Mouse (Mus musculus) lung, postnatal 14 days (tissue): Measurements from ENCODE around the gene Gm11733.

Experiments used
- DNase-seq: peaks from one replicate; pipeline ENCODE4 v3.0.0; 2021

The Gm11733 gene

GRCm38 (mm10) chr11:117478271-117479006, 5.7 kb upstream of the Gm11733 start:
- DNase-seq, result no peak

GRCm38 (mm10) chr11:117479007-117479719, 5.0 kb upstream of the Gm11733 start:
- no peak for DNase-seq

GRCm38 (mm10) chr11:117479746-117480145, 4.4 kb upstream of the Gm11733 start:
- DNase-seq, result no peak

- DNase-seq, result no peak
These were observed 1.9 kb upstream of the Gm11733 start for GRCm38 (mm10) chr11:117482300-117482676.

- DNase-seq, result peak; percentile 79
These were observed 1.3 kb upstream of the Gm11733 start for GRCm38 (mm10) chr11:117482677-117483511.

GRCm38 (mm10) chr11:117491408-117492208, 7.4 kb downstream of the Gm11733 start:
- DNase-seq, result no peak

GRCm38 (mm10) chr11:117492209-117492505, 8.0 kb downstream of the Gm11733 start:
- DNase-seq, result no peak

- DNase-seq, result no peak
These were observed 12.6 kb downstream of the Gm11733 start for GRCm38 (mm10) chr11:117496812-117497211.

- DNase-seq, result peak; percentile 65
These were observed 13.3 kb downstream of the Gm11733 start for GRCm38 (mm10) chr11:117497256-117498136.

GRCm38 (mm10) chr11:117498137-117498511, 14.0 kb downstream of the Gm11733 start:
- no peak for DNase-seq

GRCm38 (mm10) chr11:117508972-117509371, 24.8 kb downstream of the Gm11733 start:
- no peak for DNase-seq

GRCm38 (mm10) chr11:117515718-117516421, 31.7 kb downstream of the Gm11733 start:
- no peak for DNase-seq

- DNase-seq, result no peak
These were observed 32.2 kb downstream of the Gm11733 start for GRCm38 (mm10) chr11:117516422-117516796.

GRCm38 (mm10) chr11:117521906-117522780, 38.0 kb downstream of the Gm11733 start:
- DNase-seq, result no peak

- peak; percentile 72 for DNase-seq
These were observed 38.8 kb downstream of the Gm11733 start for GRCm38 (mm10) chr11:117522879-117523519.

- no peak for DNase-seq
These were observed 41.6 kb downstream of the Gm11733 start for GRCm38 (mm10) chr11:117525606-117526349.

GRCm38 (mm10) chr11:117532374-117532773, 48.2 kb downstream of the Gm11733 start:
- DNase-seq, result no peak

- DNase-seq, result peak; percentile 79
These were observed 50.7 kb downstream of the Gm11733 start for GRCm38 (mm10) chr11:117534912-117535311.
